Mouse (Mus musculus): ENCODE data around the gene Me3. TPM values are rescaled to one million over a fixed set of nuclear protein-coding genes. Genes with fewer than 3 reads are reported as not detected.

The Me3 gene
- polyA plus RNA-seq, 1 experiment from 2014 or later, result 1.9 TPM

DNA sequence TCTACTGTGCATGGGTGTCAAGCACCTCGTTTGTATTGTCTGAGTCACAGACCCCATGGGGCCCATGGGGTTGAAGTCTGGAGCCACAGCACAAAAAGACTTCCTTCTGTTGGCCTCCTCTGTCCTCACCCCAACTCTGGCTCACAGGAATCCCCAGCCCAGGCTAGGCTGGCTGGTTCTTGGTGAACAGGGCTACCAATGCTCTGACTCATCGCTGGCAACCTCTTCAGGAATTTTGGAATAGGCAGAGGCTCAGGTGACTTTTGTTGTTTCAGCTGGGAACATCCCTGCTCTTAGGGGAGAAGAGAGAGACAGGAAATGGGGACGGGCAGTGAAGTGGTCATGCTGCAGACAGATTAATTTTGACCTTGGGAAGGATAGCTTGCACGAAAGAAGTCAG, 205.6 kb downstream of the Me3 start:
- WGBS, result 66% methylated on average over 4 of the region's 4 CpGs
- H3K27me3 ChIP-seq (ENCODE audit: control insufficient read depth, insufficient read depth, low read length), result no peaks in the 10 kb centered on the region
- no peaks in the 10 kb centered on the region for H3K9me3 ChIP-seq (ENCODE audit: control insufficient read depth, low read length)
- H3K9ac ChIP-seq (ENCODE audit: low read depth, low read length), result no peak overlapping the region
- no peak for ATAC-seq (ENCODE audit: low FRiP score)
- no peaks in the 10 kb centered on the region for H3K4me1 ChIP-seq (replicated peaks; ENCODE audit: control insufficient read depth, insufficient read depth, low read length)
- DNase-seq (ENCODE audit: low spot score), result no peak
- no peak overlapping the region for H3K4me3 ChIP-seq (ENCODE audit: low read depth, low read length)
- H3K36me3 ChIP-seq (ENCODE audit: control insufficient read depth, insufficient read depth, low read length), result no peaks in the 10 kb centered on the region
- no peak overlapping the region for H3K27ac ChIP-seq (ENCODE audit: low read depth, low read length)
- no peak overlapping the region for H3K4me2 ChIP-seq (replicated peaks; ENCODE audit: low read depth, low read length)

GRCm38 (mm10) chr7:89839721-89840120, 207.5 kb downstream of the Me3 start:
- WGBS, result 89% methylated on average over 8 of the region's 8 CpGs
- ATAC-seq (ENCODE audit: low FRiP score), result no peak

DNA sequence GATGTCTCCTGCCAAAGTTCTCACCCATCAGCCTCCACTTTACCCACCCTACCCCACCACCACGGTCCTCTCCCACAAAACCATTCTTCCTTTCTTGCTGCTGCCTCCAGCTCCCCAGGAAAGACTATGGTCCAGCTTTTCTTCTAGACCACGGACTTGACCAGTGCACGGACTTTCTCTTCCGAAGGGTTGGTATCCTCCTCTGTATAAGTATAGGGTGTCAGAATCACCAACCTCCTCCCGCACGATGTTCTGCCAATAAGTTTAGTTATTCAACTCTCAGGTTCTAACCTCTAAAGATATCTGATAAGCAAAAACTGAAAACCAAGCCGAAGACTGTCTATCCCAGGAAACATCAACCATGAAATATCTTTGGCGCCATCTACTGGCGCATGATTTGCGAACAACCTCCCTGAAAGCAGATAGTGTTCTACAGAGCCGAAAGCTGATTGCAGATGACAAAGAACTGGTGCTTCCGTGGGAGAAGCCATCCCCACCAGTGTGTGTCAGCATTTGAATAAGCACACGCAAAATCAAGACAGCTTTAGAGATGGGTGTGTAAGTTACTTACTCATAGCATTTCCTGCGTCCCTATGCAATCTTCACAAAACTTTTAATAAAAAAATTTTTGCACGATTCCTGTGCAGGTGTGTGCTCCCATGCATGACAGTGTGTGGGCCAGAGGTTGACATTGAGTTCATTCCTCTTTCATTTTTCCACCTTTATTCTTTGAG, 209.6 kb downstream of the Me3 start:
- no peak overlapping the region for H3K9ac ChIP-seq (ENCODE audit: low read depth, low read length)
- no peaks in the 10 kb centered on the region for H3K36me3 ChIP-seq (ENCODE audit: control insufficient read depth, insufficient read depth, low read length)
- H3K27me3 ChIP-seq (ENCODE audit: control insufficient read depth, insufficient read depth, low read length), result no peaks in the 10 kb centered on the region
- no peaks in the 10 kb centered on the region for H3K4me1 ChIP-seq (replicated peaks; ENCODE audit: control insufficient read depth, insufficient read depth, low read length)
- ATAC-seq (ENCODE audit: low FRiP score), result peak; percentile 69
- no peak overlapping the region for H3K4me3 ChIP-seq (ENCODE audit: low read depth, low read length)
- no peaks in the 10 kb centered on the region for H3K9me3 ChIP-seq (ENCODE audit: control insufficient read depth, low read length)
- H3K27ac ChIP-seq (ENCODE audit: low read depth, low read length), result no peak overlapping the region
- no peak overlapping the region for H3K4me2 ChIP-seq (replicated peaks; ENCODE audit: low read depth, low read length)
- peak; percentile 93 for DNase-seq (ENCODE audit: low spot score)
- WGBS, result 37% methylated on average over 15 of the region's 15 CpGs

More at GRCm38 (mm10) chr7:89839721-89840120, 207.5 kb downstream of the Me3 start:
- no peaks in the 10 kb centered on the region for H3K9me3 ChIP-seq (ENCODE audit: control insufficient read depth, low read length)
- H3K4me1 ChIP-seq (replicated peaks; ENCODE audit: control insufficient read depth, insufficient read depth, low read length), result no peaks in the 10 kb centered on the region
- H3K9ac ChIP-seq (ENCODE audit: low read depth, low read length), result no peak overlapping the region
- no peak overlapping the region for H3K4me3 ChIP-seq (ENCODE audit: low read depth, low read length)
- DNase-seq (ENCODE audit: low spot score), result no peak
- H3K4me2 ChIP-seq (replicated peaks; ENCODE audit: low read depth, low read length), result no peak overlapping the region
- no peak overlapping the region for H3K27ac ChIP-seq (ENCODE audit: low read depth, low read length)
- H3K27me3 ChIP-seq (ENCODE audit: control insufficient read depth, insufficient read depth, low read length), result no peaks in the 10 kb centered on the region
- no peaks in the 10 kb centered on the region for H3K36me3 ChIP-seq (ENCODE audit: control insufficient read depth, insufficient read depth, low read length)

GRCm38 (mm10) chr7:89842404-89842715, 210.2 kb downstream of the Me3 start:
- Histone ChIP-seq H3K4me1 (replicated peaks; ENCODE audit: control insufficient read depth, insufficient read depth, low read length) (no peaks in the 10 kb centered on the region), H3K4me2 (replicated peaks; ENCODE audit: low read depth, low read length) (no peak overlapping the region), H3K9ac (ENCODE audit: low read depth, low read length) (no peak overlapping the region), H3K9me3 (ENCODE audit: control insufficient read depth, low read length) (no peaks in the 10 kb centered on the region), H3K36me3 (ENCODE audit: control insufficient read depth, insufficient read depth, low read length) (no peaks in the 10 kb centered on the region), H3K27ac (ENCODE audit: low read depth, low read length) (no peak overlapping the region), H3K27me3 (ENCODE audit: control insufficient read depth, insufficient read depth, low read length) (no peaks in the 10 kb centered on the region), H3K4me3 (ENCODE audit: low read depth, low read length) (no peak overlapping the region)
- 92% methylated on average over 5 of the region's 5 CpGs for WGBS
- peak; percentile 32; the same call in 1 of the 2 replicates for ATAC-seq (ENCODE audit: low FRiP score)
- DNase-seq (ENCODE audit: low spot score), result no peak

DNA sequence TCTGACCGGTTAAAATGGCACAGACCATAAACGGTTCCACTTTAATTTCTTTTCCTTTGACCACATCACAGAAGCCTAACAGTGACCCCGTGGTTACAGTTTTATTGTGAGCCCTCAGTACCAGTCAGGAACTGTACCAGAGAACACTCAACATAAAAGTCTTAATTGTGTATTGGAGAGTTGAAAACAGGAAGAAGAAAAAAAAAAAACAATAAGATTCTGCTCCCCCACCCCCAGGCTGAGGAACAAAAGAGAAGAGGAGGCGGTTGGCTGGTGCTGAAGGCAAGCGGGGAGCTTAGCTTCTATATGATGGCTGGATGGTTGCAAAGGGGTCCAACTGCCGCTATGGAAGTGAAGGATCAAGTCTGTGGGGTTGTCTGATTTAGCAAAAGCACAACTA, 210.9 kb downstream of the Me3 start:
- Histone ChIP-seq H3K27ac (ENCODE audit: low read depth, low read length) (no peak overlapping the region), H3K4me3 (ENCODE audit: low read depth, low read length) (no peak overlapping the region), H3K36me3 (ENCODE audit: control insufficient read depth, insufficient read depth, low read length) (no peaks in the 10 kb centered on the region), H3K27me3 (ENCODE audit: control insufficient read depth, insufficient read depth, low read length) (no peaks in the 10 kb centered on the region), H3K4me2 (replicated peaks; ENCODE audit: low read depth, low read length) (no peak overlapping the region), H3K9me3 (ENCODE audit: control insufficient read depth, low read length) (no peaks in the 10 kb centered on the region), H3K9ac (ENCODE audit: low read depth, low read length) (no peak overlapping the region), H3K4me1 (replicated peaks; ENCODE audit: control insufficient read depth, insufficient read depth, low read length) (no peaks in the 10 kb centered on the region)
- ATAC-seq (ENCODE audit: low FRiP score), result no peak
- WGBS, result 64% methylated on average over 6 of the region's 6 CpGs
- DNase-seq (ENCODE audit: low spot score), result no peak

DNA sequence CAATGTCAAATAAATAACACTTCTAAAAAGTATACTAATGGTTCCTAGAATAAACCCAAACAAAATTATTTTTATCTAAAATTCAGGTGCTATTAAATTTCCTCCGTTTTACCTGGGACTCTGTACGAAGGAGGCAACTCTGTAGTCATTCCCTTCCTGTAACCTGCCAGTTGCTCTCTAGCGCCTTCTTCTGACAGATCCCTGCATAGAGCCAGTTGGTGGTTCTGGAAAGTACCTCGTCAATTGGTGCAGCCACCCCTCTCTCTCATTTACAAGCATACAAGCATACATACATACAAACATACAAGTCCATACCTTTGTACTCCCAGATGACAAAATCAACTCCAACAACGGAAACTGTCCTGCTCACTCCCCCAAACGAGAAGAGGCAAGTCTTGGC, 211.3 kb downstream of the Me3 start:
- WGBS, result 34% methylated on average over 6 of the region's 6 CpGs
- H3K4me2 ChIP-seq (replicated peaks; ENCODE audit: low read depth, low read length), result no peak overlapping the region
- DNase-seq (ENCODE audit: low spot score) (peak; percentile 45), ATAC-seq (ENCODE audit: low FRiP score) (no peak)
- H3K4me3 ChIP-seq (ENCODE audit: low read depth, low read length), result no peak overlapping the region
- no peaks in the 10 kb centered on the region for H3K4me1 ChIP-seq (replicated peaks; ENCODE audit: control insufficient read depth, insufficient read depth, low read length)
- H3K9me3 ChIP-seq (ENCODE audit: control insufficient read depth, low read length), result no peaks in the 10 kb centered on the region
- H3K27ac ChIP-seq (ENCODE audit: low read depth, low read length), result no peak overlapping the region
- H3K27me3 ChIP-seq (ENCODE audit: control insufficient read depth, insufficient read depth, low read length), result no peaks in the 10 kb centered on the region
- H3K9ac ChIP-seq (ENCODE audit: low read depth, low read length), result no peak overlapping the region
- H3K36me3 ChIP-seq (ENCODE audit: control insufficient read depth, insufficient read depth, low read length), result no peaks in the 10 kb centered on the region

- Histone ChIP-seq H3K27me3 (ENCODE audit: control insufficient read depth, insufficient read depth, low read length) (no peaks in the 10 kb centered on the region), H3K4me1 (replicated peaks; ENCODE audit: control insufficient read depth, insufficient read depth, low read length) (no peaks in the 10 kb centered on the region), H3K9ac (ENCODE audit: low read depth, low read length) (no peak overlapping the region), H3K36me3 (ENCODE audit: control insufficient read depth, insufficient read depth, low read length) (no peaks in the 10 kb centered on the region), H3K9me3 (ENCODE audit: control insufficient read depth, low read length) (no peaks in the 10 kb centered on the region), H3K4me2 (replicated peaks; ENCODE audit: low read depth, low read length) (no peak overlapping the region), H3K27ac (ENCODE audit: low read depth, low read length) (no peak overlapping the region), H3K4me3 (ENCODE audit: low read depth, low read length) (no peak overlapping the region)
- 84% methylated on average over 4 of the region's 4 CpGs for WGBS
- ATAC-seq (ENCODE audit: low FRiP score) (no peak), DNase-seq (ENCODE audit: low spot score) (no peak)
Observed at GRCm38 (mm10) chr7:89845669-89846068, 213.5 kb downstream of the Me3 start.

- Histone ChIP-seq H3K4me1 (replicated peaks; ENCODE audit: control insufficient read depth, insufficient read depth, low read length) (no peaks in the 10 kb centered on the region), H3K36me3 (ENCODE audit: control insufficient read depth, insufficient read depth, low read length) (no peaks in the 10 kb centered on the region), H3K9me3 (ENCODE audit: control insufficient read depth, low read length) (no peaks in the 10 kb centered on the region), H3K27ac (ENCODE audit: low read depth, low read length) (no peak overlapping the region), H3K4me3 (ENCODE audit: low read depth, low read length) (no peak overlapping the region), H3K9ac (ENCODE audit: low read depth, low read length) (no peak overlapping the region), H3K27me3 (ENCODE audit: control insufficient read depth, insufficient read depth, low read length) (no peaks in the 10 kb centered on the region), H3K4me2 (replicated peaks; ENCODE audit: low read depth, low read length) (no peak overlapping the region)
- 75% methylated on average over 3 of the region's 3 CpGs for WGBS
- DNase-seq (ENCODE audit: low spot score), result no peak
- no peak for ATAC-seq (ENCODE audit: low FRiP score)
Observed at GRCm38 (mm10) chr7:89850510-89850909, 218.3 kb downstream of the Me3 start.
